Mouse (Mus musculus): ENCODE results near the gene Tmem238.

DNA sequence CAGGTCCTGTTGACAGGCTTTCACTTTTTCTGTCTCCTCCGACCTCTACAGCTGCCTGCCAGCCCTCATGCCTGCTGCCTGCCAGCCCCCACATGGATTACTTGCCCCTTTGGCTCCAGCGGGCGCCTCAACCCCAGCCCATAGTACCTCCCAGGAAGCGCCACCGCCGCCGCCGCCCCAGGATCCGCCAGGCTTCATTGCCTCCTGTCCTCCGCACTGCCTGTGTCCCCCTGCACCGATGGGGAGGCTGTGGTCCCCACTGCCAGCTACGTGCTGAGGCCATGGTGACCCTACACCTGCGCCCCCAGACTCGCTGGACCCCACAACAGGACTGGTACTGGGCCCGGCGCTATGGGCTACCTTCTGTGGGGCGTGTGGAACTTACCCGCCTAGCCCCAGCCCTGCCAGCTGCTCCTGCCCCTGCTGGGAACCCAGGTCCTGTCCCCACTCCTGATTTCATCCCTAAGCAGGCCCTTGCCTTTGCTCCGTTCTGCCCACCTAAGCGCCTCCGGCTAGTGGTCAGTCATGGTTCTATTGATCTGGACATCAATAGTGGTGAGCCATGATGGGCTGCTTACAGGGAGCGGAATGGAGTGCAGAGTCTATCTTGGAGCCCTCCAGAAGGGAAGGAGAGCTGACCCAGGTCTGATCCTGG lies 43.0 kb downstream of the Tmem238 start:
- no peak for TF ChIP-seq POLR2A (IDR thresholded peaks at IDR 0.05; ENCODE audit: control insufficient read depth in 1 of 2, insufficient read depth in 1 of 2, low read depth in 1 of 2, low read length in 2 of 2, poor library complexity in 1 of 2)
- no peak for TF ChIP-seq POLR2AphosphoS5 (IDR thresholded peaks at IDR 0.05; ENCODE audit: borderline replicate concordance, low read depth, low read length)
- TF ChIP-seq EP300 (IDR thresholded peaks at IDR 0.05; ENCODE audit: low read depth in 1 of 2, low read length in 2 of 2) = no peak
- no peak for TF ChIP-seq USF1 (IDR thresholded peaks at IDR 0.05; ENCODE audit: low read depth, low read length)
- TF ChIP-seq MXI1 (IDR thresholded peaks at IDR 0.05; ENCODE audit: low read depth, low read length) = no peak
- no peak for TF ChIP-seq SIN3A (IDR thresholded peaks at IDR 0.05; ENCODE audit: low read length)
- no peak for TF ChIP-seq ELF1 (IDR thresholded peaks at IDR 0.05; ENCODE audit: low read depth, low read length)
- no peak for TF ChIP-seq TAL1 (IDR thresholded peaks at IDR 0.05; ENCODE audit: low read length)
- no peak for TF ChIP-seq ETS1 (IDR thresholded peaks at IDR 0.05; ENCODE audit: low read depth, low read length)
- no peak for TF ChIP-seq MAX (IDR thresholded peaks at IDR 0.05; ENCODE audit: low read length)
